Comparison of ENCODE assay signal across 12 mouse cellular contexts in genomic region chr9:44147290-44147689, GRCm38 (mm10). TPM values are rescaled to one million over a fixed set of nuclear protein-coding genes. Genes with fewer than 3 reads are reported as not detected.
DNase-seq lines count a peak whose midpoint lies in the region; ATAC-seq and TF ChIP-seq lines count a peak whose summit lies in the region.
"Had no signal": no experiment of that assay in that cellular context is flagged by ENCODE, and none has a peak within 500 bp of the region (broad histone marks: within the 10 kb centered on the region; RNA-seq: fewer than 3 reads in every experiment).

No protein-coding gene starts in this region.

- intact Hi-C loops in heart, postnatal 36 days (cut with DNase I), result loop anchor here (1.0 kb wide), 1 partner anchor 21 kb away; no protein-coding TSS in a partner anchor

- H3K4me3 ChIP-seq in heart, embryonic 16.5 days (ENCODE audit: low read length), result no peak overlapping the region
- no peak overlapping the region for H3K4me3 ChIP-seq in midbrain, postnatal 0 days (ENCODE audit: low read depth, low read length)
- H3K4me3 ChIP-seq in midbrain, embryonic 13.5 days (replicated peaks), result no peak overlapping the region
- H3K4me3 ChIP-seq in forebrain, embryonic 14.5 days (ENCODE audit: low read depth, low read length), result no peak overlapping the region
- H3K4me3 ChIP-seq: forebrain, embryonic 10.5 days had no signal

- peaks cover 13% of the 10 kb centered on the region for H3K4me1 ChIP-seq in heart, embryonic 16.5 days (ENCODE audit: control insufficient read depth, insufficient read depth, low read length)
- no peaks in the 10 kb centered on the region for H3K4me1 ChIP-seq in midbrain, postnatal 0 days (ENCODE audit: insufficient read depth, low read length)
- H3K4me1 ChIP-seq in midbrain, embryonic 13.5 days (replicated peaks), result no peaks in the 10 kb centered on the region
- no peaks in the 10 kb centered on the region for H3K4me1 ChIP-seq in forebrain, embryonic 14.5 days (ENCODE audit: control insufficient read depth, insufficient read depth, low read length)

- H3K4me2 ChIP-seq in heart, embryonic 16.5 days (ENCODE audit: low read depth, low read length), result no peak overlapping the region
- no peak overlapping the region for H3K4me2 ChIP-seq in midbrain, postnatal 0 days (ENCODE audit: low read depth, low read length, poor library complexity, severe bottlenecking)
- no peak overlapping the region for H3K4me2 ChIP-seq in midbrain, embryonic 13.5 days (replicated peaks)
- no peak overlapping the region for H3K4me2 ChIP-seq in forebrain, embryonic 14.5 days (ENCODE audit: low read length)
- H3K4me2 ChIP-seq: hindbrain, embryonic 14.5 days had no signal

- ATAC-seq in heart, embryonic 16.5 days (replicated peaks; ENCODE audit: extremely low read depth, insufficient read depth, low FRiP score), result peak; percentile 40; the same call in 1 of the 2 replicates
- ATAC-seq in midbrain, postnatal 0 days (ENCODE audit: low FRiP score), result no peak
- ATAC-seq in midbrain, embryonic 13.5 days, result no peak
- no peak for ATAC-seq in forebrain, embryonic 14.5 days

- H3K9ac ChIP-seq in heart, embryonic 16.5 days (ENCODE audit: low read length), result no peak overlapping the region
- H3K9ac ChIP-seq in midbrain, postnatal 0 days (replicated peaks; ENCODE audit: low read length, poor library complexity, severe bottlenecking), result no peak overlapping the region
- H3K9ac ChIP-seq in midbrain, embryonic 13.5 days (replicated peaks), result no peak overlapping the region
- no peak overlapping the region for H3K9ac ChIP-seq in forebrain, embryonic 14.5 days (ENCODE audit: low read length)
- H3K9ac ChIP-seq: hindbrain, embryonic 14.5 days had no signal

- no peaks in the 10 kb centered on the region for H3K9me3 ChIP-seq in heart, embryonic 16.5 days (replicated peaks; ENCODE audit: control insufficient read depth, low read length)
- no peaks in the 10 kb centered on the region for H3K9me3 ChIP-seq in midbrain, postnatal 0 days (ENCODE audit: low read length)
- no peaks in the 10 kb centered on the region for H3K9me3 ChIP-seq in midbrain, embryonic 13.5 days
- no peaks in the 10 kb centered on the region for H3K9me3 ChIP-seq in forebrain, embryonic 14.5 days (replicated peaks; ENCODE audit: control insufficient read depth, low read length)
- H3K9me3 ChIP-seq: forebrain, embryonic 10.5 days had no signal

- WGBS in heart, embryonic 16.5 days, result 38% methylated on average over 3 of the region's 3 CpGs
- WGBS in midbrain, postnatal 0 days, result 47% methylated on average over 3 of the region's 3 CpGs
- WGBS in midbrain, embryonic 13.5 days, result 61% methylated on average over 3 of the region's 3 CpGs
- WGBS in forebrain, embryonic 14.5 days, result 63% methylated on average over 3 of the region's 3 CpGs

- TF ChIP-seq CTCF in midbrain, postnatal 0 days (IDR thresholded peaks at IDR 0.05), result peak; percentile 71

- no peaks in the 10 kb centered on the region for H3K27me3 ChIP-seq in heart, embryonic 16.5 days (ENCODE audit: control insufficient read depth, insufficient read depth, low read length)
- H3K27me3 ChIP-seq in midbrain, postnatal 0 days (ENCODE audit: insufficient read depth, low read length), result no peaks in the 10 kb centered on the region
- no peaks in the 10 kb centered on the region for H3K27me3 ChIP-seq in midbrain, embryonic 13.5 days
- H3K27me3 ChIP-seq in forebrain, embryonic 14.5 days (replicated peaks; ENCODE audit: control insufficient read depth, insufficient read depth, low read length), result no peaks in the 10 kb centered on the region

- H3K36me3 ChIP-seq in heart, embryonic 16.5 days (ENCODE audit: control insufficient read depth, insufficient read depth), result peaks cover 12% of the 10 kb centered on the region
- H3K36me3 ChIP-seq in midbrain, postnatal 0 days (ENCODE audit: insufficient read depth, low read length), result peaks cover 7% of the 10 kb centered on the region
- H3K36me3 ChIP-seq in midbrain, embryonic 13.5 days, result peaks cover 75% of the 10 kb centered on the region
- H3K36me3 ChIP-seq in forebrain, embryonic 14.5 days (ENCODE audit: control insufficient read depth, insufficient read depth, low read length), result peaks cover 60% of the 10 kb centered on the region

- H3K27ac ChIP-seq in heart, embryonic 16.5 days (ENCODE audit: low read length), result no peak overlapping the region
- H3K27ac ChIP-seq in midbrain, postnatal 0 days (ENCODE audit: low read depth, low read length), result no peak overlapping the region
- no peak overlapping the region for H3K27ac ChIP-seq in midbrain, embryonic 13.5 days
- H3K27ac ChIP-seq in forebrain, embryonic 14.5 days (ENCODE audit: low read depth, low read length), result no peak overlapping the region
- H3K27ac ChIP-seq: forebrain, embryonic 10.5 days; hindbrain, embryonic 14.5 days; macrophage had no signal

- DNase-seq in heart, postnatal 36 days, result no peak
- DNase-seq in midbrain, postnatal 0 days (ENCODE audit: low spot score), result no peak
- peak; percentile 45 for DNase-seq in adipocyte (ENCODE audit: low spot score)
- peak; percentile 34 for DNase-seq in retina, embryonic 14.5 days (ENCODE audit: low spot score)
- DNase-seq in forebrain, embryonic 14.5 days (ENCODE audit: low spot score), result no peak
- DNase-seq in gastrocnemius, postnatal 25 days, result no peak
- DNase-seq: cerebellum, adult 18-20 months had no signal

RNA-seq across cellular contexts. Expression of gene Mcam, which starts 13.0 kb away (rescaled TPM):
- 104 and 111 TPM in 2 replicates for polyA plus RNA-seq in heart, embryonic 16.5 days (2015; fragmentation: Nextera tagmentation; extraction: Ambion mirVana)
- total RNA-seq in heart, postnatal 36 days (2021), result 10 to 100 TPM; 38.7 to 39.3 TPM
- total RNA-seq in midbrain, postnatal 0 days (2014; rRNA removed), result 14.6 and 19.9 TPM in 2 replicates
- 4.4 TPM in 2 replicates for polyA plus RNA-seq in midbrain, postnatal 0 days (2015; fragmentation: Nextera tagmentation; extraction: Ambion mirVana)
- polyA plus RNA-seq in midbrain, embryonic 13.5 days (2015; fragmentation: Nextera tagmentation; extraction: Ambion mirVana), result 11.6 and 13.7 TPM in 2 replicates
- 13.2 and 14.1 TPM in 2 replicates for polyA plus RNA-seq in forebrain, embryonic 14.5 days (2014; fragmentation: Nextera tagmentation; extraction: Ambion mirVana)
- 10 to 100 TPM; 31.2 to 32.4 TPM for total RNA-seq in gastrocnemius, postnatal 25 days (2021)
- polyA plus RNA-seq: macrophage had no signal

RNA-seq across cellular contexts. Expression of gene Rnf26, which starts 34.0 kb away (rescaled TPM):
- polyA plus RNA-seq in heart, embryonic 16.5 days (2015; fragmentation: Nextera tagmentation; extraction: Ambion mirVana), result 31.7 and 36.6 TPM in 2 replicates
- 1 to 10 TPM; 6.7 to 7.6 TPM for total RNA-seq in heart, postnatal 36 days (2021)
- 13.0 and 15.0 TPM in 2 replicates for total RNA-seq in midbrain, postnatal 0 days (2014; rRNA removed)
- 33.4 and 34.1 TPM in 2 replicates for polyA plus RNA-seq in midbrain, postnatal 0 days (2015; fragmentation: Nextera tagmentation; extraction: Ambion mirVana)
- polyA plus RNA-seq in midbrain, embryonic 13.5 days (2015; fragmentation: Nextera tagmentation; extraction: Ambion mirVana), result 29.9 and 32.7 TPM in 2 replicates
- 31.3 and 35.1 TPM in 2 replicates for polyA plus RNA-seq in forebrain, embryonic 14.5 days (2014; fragmentation: Nextera tagmentation; extraction: Ambion mirVana)
- 1 to 10 TPM; 2.9 TPM for total RNA-seq in gastrocnemius, postnatal 25 days (2021)

RNA-seq across cellular contexts. Expression of gene Gm49380, which starts 34.0 kb away (rescaled TPM):
- 0.07 and 0.20 TPM in 2 replicates for polyA plus RNA-seq in heart, embryonic 16.5 days (2015; fragmentation: Nextera tagmentation; extraction: Ambion mirVana)
- total RNA-seq in heart, postnatal 36 days (2021), result under 1 TPM in 1 of 2 experiments, not detected in 1; 0.14 TPM
- total RNA-seq in midbrain, postnatal 0 days (2014; rRNA removed), result not detected in 2 replicates
- 0.07 and 0.27 TPM in 2 replicates for polyA plus RNA-seq in midbrain, postnatal 0 days (2015; fragmentation: Nextera tagmentation; extraction: Ambion mirVana)
- 0.24 and 0.36 TPM in 2 replicates for polyA plus RNA-seq in midbrain, embryonic 13.5 days (2015; fragmentation: Nextera tagmentation; extraction: Ambion mirVana)
- 0.11 and 0.16 TPM in 2 replicates for polyA plus RNA-seq in forebrain, embryonic 14.5 days (2014; fragmentation: Nextera tagmentation; extraction: Ambion mirVana)
- total RNA-seq in gastrocnemius, postnatal 25 days (2021), result 1 to 10 TPM in 1 of 2 experiments, under 1 TPM in 1; 0.82 to 2.4 TPM

RNA-seq across cellular contexts. Expression of gene C1qtnf5, which starts 40.2 kb away (rescaled TPM):
- polyA plus RNA-seq in heart, embryonic 16.5 days (2015; fragmentation: Nextera tagmentation; extraction: Ambion mirVana), result 3.5 and 4.2 TPM in 2 replicates
- 1 to 10 TPM; 8.4 to 8.9 TPM for total RNA-seq in heart, postnatal 36 days (2021)
- total RNA-seq in midbrain, postnatal 0 days (2014; rRNA removed), result 16.6 and 29.0 TPM in 2 replicates
- 9.9 and 10.7 TPM in 2 replicates for polyA plus RNA-seq in midbrain, postnatal 0 days (2015; fragmentation: Nextera tagmentation; extraction: Ambion mirVana)
- polyA plus RNA-seq in midbrain, embryonic 13.5 days (2015; fragmentation: Nextera tagmentation; extraction: Ambion mirVana), result 1.9 and 2.5 TPM in 2 replicates
- polyA plus RNA-seq in forebrain, embryonic 14.5 days (2014; fragmentation: Nextera tagmentation; extraction: Ambion mirVana), result 2.6 and 3.2 TPM in 2 replicates
- 10 to 100 TPM in 1 of 2 experiments, 1 to 10 TPM in 1; 8.0 to 13.6 TPM for total RNA-seq in gastrocnemius, postnatal 25 days (2021)
- polyA plus RNA-seq: forebrain, embryonic 10.5 days; macrophage had no signal

RNA-seq across cellular contexts. Expression of gene Mfrp, which starts 45.8 kb away (rescaled TPM):
- 0.12 TPM in 1 of 2 replicates, not detected in the other for polyA plus RNA-seq in heart, embryonic 16.5 days (2015; fragmentation: Nextera tagmentation; extraction: Ambion mirVana)
- total RNA-seq in heart, postnatal 36 days (2021), result not detected
- total RNA-seq in midbrain, postnatal 0 days (2014; rRNA removed), result 0.19 and 2.8 TPM in 2 replicates
- polyA plus RNA-seq in midbrain, postnatal 0 days (2015; fragmentation: Nextera tagmentation; extraction: Ambion mirVana), result 0.05 TPM in 1 of 2 replicates, not detected in the other
- polyA plus RNA-seq in midbrain, embryonic 13.5 days (2015; fragmentation: Nextera tagmentation; extraction: Ambion mirVana), result 0.16 TPM in 1 of 2 replicates, not detected in the other
- 0.31 TPM in 1 of 2 replicates, not detected in the other for polyA plus RNA-seq in forebrain, embryonic 14.5 days (2014; fragmentation: Nextera tagmentation; extraction: Ambion mirVana)
- not detected for total RNA-seq in gastrocnemius, postnatal 25 days (2021)
- polyA plus RNA-seq: macrophage had no signal

Comparison
In these comparisons a context has a peak if more than half of its experiments do, and no peak if none do; other contexts are left out.
1. DNase-seq: peak in adipocyte (single experiment) and retina, embryonic 14.5 days (single experiment); none in heart, postnatal 36 days (0 of 2), midbrain, postnatal 0 days (single experiment), forebrain, embryonic 14.5 days (single experiment) and gastrocnemius, postnatal 25 days (single experiment).